In the genomic region with DNA sequence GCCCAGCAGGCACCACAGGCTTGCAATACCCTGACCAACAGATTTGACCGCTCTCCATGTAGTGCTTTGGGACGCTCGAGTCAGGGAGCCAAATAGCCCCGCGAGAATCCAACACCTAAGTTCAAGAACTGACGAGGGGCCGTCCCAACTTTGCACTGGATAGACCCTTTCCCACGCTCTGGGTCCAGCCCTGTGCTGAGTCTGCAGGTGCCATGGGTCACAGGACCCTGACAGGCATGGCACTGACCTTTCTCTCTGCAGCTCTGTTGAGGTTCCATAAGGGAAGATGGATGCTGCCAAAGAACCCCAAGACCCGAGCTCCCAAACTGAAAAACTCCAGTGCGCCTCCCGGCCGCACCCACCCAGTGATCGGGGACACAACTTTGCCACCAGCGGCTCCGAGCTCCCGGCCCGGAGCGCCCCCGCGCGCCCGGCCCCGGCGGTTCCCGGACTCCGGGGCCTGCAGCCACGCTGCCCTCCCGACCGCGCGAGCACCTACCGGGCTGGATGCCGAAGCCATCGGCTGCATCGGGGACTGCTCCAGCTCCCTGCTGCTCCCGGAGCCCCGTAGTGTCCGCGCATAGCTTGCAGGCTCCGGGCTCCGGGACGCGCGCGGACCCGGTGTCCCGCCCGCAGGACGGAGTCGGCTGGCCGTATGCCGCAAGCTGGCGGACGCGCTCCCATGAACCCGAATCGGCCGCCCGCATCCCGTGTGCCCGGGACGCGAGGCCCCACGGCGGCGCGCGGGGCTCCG, we compare ENCODE assay signal across 8 mouse cellular contexts. TPM values are rescaled to one million over a fixed set of nuclear protein-coding genes. Genes with fewer than 3 reads are reported as not detected.
A peak's percentile ranks its signal among the peaks of the same experiment; 100 is the strongest.
DNase-seq lines count a peak whose midpoint lies in the region; ATAC-seq and TF ChIP-seq lines count a peak whose summit lies in the region.

No protein-coding gene starts in this region.

- under 1% methylated on average over 69 of the region's 69 CpGs for WGBS in heart, embryonic 16.5 days
- WGBS in liver, embryonic 13.5 days (ENCODE audit: insufficient replicate concordance) = under 1% methylated on average over 66 of the region's 69 CpGs
- WGBS in neural tube, embryonic 12.5 days = 1% methylated on average over 69 of the region's 69 CpGs

- no peak for DNase-seq in testis, postnatal 14 days (ENCODE audit: low spot score)
- DNase-seq in kidney, postnatal 10 days = peak; percentile 85
- DNase-seq in liver, embryonic 13.5 days = peak; percentile 15
- peak; percentile 73 for DNase-seq in urinary bladder, adult 2 months (ENCODE audit: low spot score)

- H3K27ac ChIP-seq in testis, adult 2 months (ENCODE audit: control insufficient read depth, insufficient read depth, low read depth, low read length) = peak overlapping the region; percentile 7
- H3K27ac ChIP-seq in embryonic fibroblast, embryonic 13.5 days (ENCODE audit: insufficient read depth, low read length) = no peak overlapping the region
- peak overlapping the region; percentile 50; the same call in 1 of the 2 replicates for H3K27ac ChIP-seq in heart, embryonic 16.5 days (ENCODE audit: low read length)
- H3K27ac ChIP-seq in liver, embryonic 13.5 days = no peak overlapping the region
- H3K27ac ChIP-seq in neural tube, embryonic 12.5 days = no peak overlapping the region

- H3K4me2 ChIP-seq in heart, embryonic 16.5 days (ENCODE audit: low read depth, low read length) = peak overlapping the region; percentile 82
- H3K4me2 ChIP-seq in liver, embryonic 13.5 days = peak overlapping the region; percentile 80
- H3K4me2 ChIP-seq in neural tube, embryonic 12.5 days (replicated peaks) = peak overlapping the region; percentile 99

- H3K4me3 ChIP-seq in testis, adult 2 months (ENCODE audit: control insufficient read depth, low read depth, low read length) = peak overlapping the region; percentile 55
- peak overlapping the region; percentile 78 for H3K4me3 ChIP-seq in embryonic fibroblast, embryonic 13.5 days (ENCODE audit: insufficient read depth, low read length)
- H3K4me3 ChIP-seq in heart, embryonic 16.5 days (ENCODE audit: low read length) = peak overlapping the region; percentile 67
- peak overlapping the region; percentile 63 for H3K4me3 ChIP-seq in liver, embryonic 13.5 days (replicated peaks)
- peak overlapping the region; percentile 65 for H3K4me3 ChIP-seq in neural tube, embryonic 12.5 days

- no peak for TF ChIP-seq CTCF in testis, adult 2 months (IDR thresholded peaks at IDR 0.05; ENCODE audit: control insufficient read depth, insufficient read depth, insufficient replicate concordance, low read depth, low read length)
- no peak for TF ChIP-seq CTCF in embryonic fibroblast, embryonic 13.5 days (IDR thresholded peaks at IDR 0.05; ENCODE audit: borderline replicate concordance, insufficient read depth, low read length)

- no peaks in the 10 kb centered on the region for H3K27me3 ChIP-seq in testis, adult 2 months (ENCODE audit: control insufficient read depth, insufficient read depth, low read length)
- H3K27me3 ChIP-seq in heart, embryonic 16.5 days (ENCODE audit: control insufficient read depth, insufficient read depth, low read length) = no peaks in the 10 kb centered on the region
- H3K27me3 ChIP-seq in liver, embryonic 13.5 days = peaks cover 18% of the 10 kb centered on the region
- no peaks in the 10 kb centered on the region; the same call in 1 of the 2 replicates for H3K27me3 ChIP-seq in neural tube, embryonic 12.5 days (replicated peaks)

- H3K9me3 ChIP-seq in heart, embryonic 16.5 days (replicated peaks; ENCODE audit: control insufficient read depth, low read length) = no peaks in the 10 kb centered on the region
- no peaks in the 10 kb centered on the region for H3K9me3 ChIP-seq in liver, embryonic 13.5 days (replicated peaks)
- no peaks in the 10 kb centered on the region for H3K9me3 ChIP-seq in neural tube, embryonic 12.5 days

- peak overlapping the region; percentile 78 for H3K9ac ChIP-seq in heart, embryonic 16.5 days (ENCODE audit: low read length)
- peak overlapping the region; percentile 64 for H3K9ac ChIP-seq in liver, embryonic 13.5 days
- H3K9ac ChIP-seq in neural tube, embryonic 12.5 days = peak overlapping the region; percentile 72

- TF ChIP-seq POLR2A in testis, adult 2 months (IDR thresholded peaks at IDR 0.05; ENCODE audit: control insufficient read depth, low read depth, low read length) = no peak
- TF ChIP-seq POLR2A in embryonic fibroblast, embryonic 13.5 days (IDR thresholded peaks at IDR 0.05; ENCODE audit: low read depth, low read length) = no peak

- H3K36me3 ChIP-seq in testis, adult 2 months (ENCODE audit: control insufficient read depth, insufficient read depth, low read length) = no peaks in the 10 kb centered on the region
- no peaks in the 10 kb centered on the region for H3K36me3 ChIP-seq in heart, embryonic 16.5 days (ENCODE audit: control insufficient read depth, insufficient read depth)
- H3K36me3 ChIP-seq in liver, embryonic 13.5 days = no peaks in the 10 kb centered on the region
- no peaks in the 10 kb centered on the region for H3K36me3 ChIP-seq in neural tube, embryonic 12.5 days

- H3K4me1 ChIP-seq in testis, adult 2 months (ENCODE audit: control insufficient read depth, insufficient read depth, low read length) = peaks cover 14% of the 10 kb centered on the region
- H3K4me1 ChIP-seq in embryonic fibroblast, embryonic 13.5 days (ENCODE audit: control insufficient read depth, insufficient read depth, low read length) = no peaks in the 10 kb centered on the region
- peaks cover 12% of the 10 kb centered on the region for H3K4me1 ChIP-seq in heart, embryonic 16.5 days (ENCODE audit: control insufficient read depth, insufficient read depth, low read length)
- H3K4me1 ChIP-seq in liver, embryonic 13.5 days (replicated peaks) = peaks cover 23% of the 10 kb centered on the region
- peaks cover 24% of the 10 kb centered on the region for H3K4me1 ChIP-seq in neural tube, embryonic 12.5 days

- peak; percentile 77 for ATAC-seq in heart, embryonic 16.5 days (replicated peaks; ENCODE audit: extremely low read depth, insufficient read depth, low FRiP score)
- peak; percentile 39 for ATAC-seq in liver, embryonic 13.5 days (ENCODE audit: low read depth)
- ATAC-seq in neural tube, embryonic 12.5 days (ENCODE audit: low FRiP score, low read depth) = peak; percentile 62

RNA-seq across cellular contexts. Expression of a gene that starts 0.5 kb away (rescaled TPM):
- 8.9 and 9.6 TPM in 2 replicates for polyA plus RNA-seq in testis, adult 2 months (2012; rRNA removed)
- polyA plus RNA-seq in embryonic fibroblast, embryonic 13.5 days (2011; ENCODE audit: insufficient read length, low read depth, missing spikeins) = 6.6 and 14.4 TPM in 2 replicates
- 5.8 and 6.5 TPM in 2 replicates for polyA plus RNA-seq in heart, embryonic 16.5 days (2015; fragmentation: Nextera tagmentation; extraction: Ambion mirVana)
- polyA plus RNA-seq in liver, embryonic 13.5 days (2015; fragmentation: Nextera tagmentation; extraction: Ambion mirVana) = 0.65 and 0.74 TPM in 2 replicates
- polyA plus RNA-seq in neural tube, embryonic 12.5 days (2016; fragmentation: Nextera tagmentation; extraction: Ambion mirVana) = 18.9 and 21.4 TPM in 2 replicates
- 13.8 and 15.9 TPM in 2 replicates for polyA plus RNA-seq in urinary bladder, adult 2 months (2012; rRNA removed)

Comparison
In these comparisons a context has a peak if more than half of its experiments do, and no peak if none do; other contexts are left out.
1. H3K27ac ChIP-seq: peak in testis, adult 2 months (single experiment) and heart, embryonic 16.5 days (single experiment); none in embryonic fibroblast, embryonic 13.5 days (single experiment), liver, embryonic 13.5 days (single experiment) and neural tube, embryonic 12.5 days (single experiment).
2. Peak in every context shown above with its lines, with median percentiles within 50 percentile points of each other: H3K4me3 ChIP-seq, ATAC-seq, H3K4me2 ChIP-seq and H3K9ac ChIP-seq.